Mouse (Mus musculus) forebrain, embryonic 12.5 days (tissue): Measurements from ENCODE around the gene Tmem101. TPM values are rescaled to one million over a fixed set of nuclear protein-coding genes. Genes with fewer than 3 reads are reported as not detected.
A peak's percentile ranks its signal among the peaks of the same experiment; 100 is the strongest.
"Not testable (repeated sequence)": the region's sequence is repeated elsewhere in the genome, so short reads cannot be mapped to it uniquely, and the experiment has no call there.

ENCODE experiments used
- ATAC-seq: fragments of 200-750 bp; cut with Nextera tagmentation; 2 replicates; pipeline ENCODE4 v1.8.0; 2017; ENCODE audit warnings: moderate TSS enrichment; ENCODE audit not compliant: low FRiP score
- H3K27ac ChIP-seq: fragments of 300-500 bp; sonication (generic); 2 replicates; pipeline ENCODE4 v1.5.1; 2016; ENCODE audit warnings: mild to moderate bottlenecking
- H3K27me3 ChIP-seq: fragments of 300-500 bp; sonication (generic); 2 replicates; pipeline ENCODE4 v1.6.1; 2016; ENCODE audit warnings: mild to moderate bottlenecking
- H3K36me3 ChIP-seq: fragments of 300-500 bp; sonication (generic); replicated peaks from 2 replicates; pipeline ENCODE4 v1.6.1; 2016; ENCODE audit warnings: mild to moderate bottlenecking
- H3K4me1 ChIP-seq: fragments of 300-500 bp; sonication (generic); 2 replicates; pipeline ENCODE4 v1.6.1; 2016
- H3K4me2 ChIP-seq: fragments of 300-500 bp; sonication (generic); 2 replicates; pipeline ENCODE4 v1.6.1; 2016; ENCODE audit warnings: mild to moderate bottlenecking, moderate library complexity
- H3K4me3 ChIP-seq: fragments of 300-500 bp; sonication (generic); replicated peaks from 2 replicates; pipeline ENCODE4 v1.5.1; 2016; ENCODE audit warnings: mild to moderate bottlenecking
- H3K9ac ChIP-seq: fragments of 300-500 bp; sonication (generic); 2 replicates; pipeline ENCODE4 v1.6.1; 2016; ENCODE audit warnings: mild to moderate bottlenecking
- H3K9me3 ChIP-seq: fragments of 300-500 bp; sonication (generic); 2 replicates; pipeline ENCODE4 v1.6.1; 2016
- WGBS: fragments of 180-500 bp; shearing (Covaris S2); methylation state at CpG from one replicate; pipeline ENCODE4 v1.1.7; 2016; 5-methylcytosine and 5-hydroxymethylcytosine counted together
- polyA plus RNA-seq: library from polyadenylated mRNA; unstranded; fragments of >200 nt; fragmentation: Nextera tagmentation; extraction: Ambion mirVana; gene quantifications from 2 replicates; pipeline ENCODE4 v1.2.1, GENCODE M21; 2016

Tmem101 gene
- polyA plus RNA-seq, 1 experiment from 2014 or later = 35.7 TPM

DNA sequence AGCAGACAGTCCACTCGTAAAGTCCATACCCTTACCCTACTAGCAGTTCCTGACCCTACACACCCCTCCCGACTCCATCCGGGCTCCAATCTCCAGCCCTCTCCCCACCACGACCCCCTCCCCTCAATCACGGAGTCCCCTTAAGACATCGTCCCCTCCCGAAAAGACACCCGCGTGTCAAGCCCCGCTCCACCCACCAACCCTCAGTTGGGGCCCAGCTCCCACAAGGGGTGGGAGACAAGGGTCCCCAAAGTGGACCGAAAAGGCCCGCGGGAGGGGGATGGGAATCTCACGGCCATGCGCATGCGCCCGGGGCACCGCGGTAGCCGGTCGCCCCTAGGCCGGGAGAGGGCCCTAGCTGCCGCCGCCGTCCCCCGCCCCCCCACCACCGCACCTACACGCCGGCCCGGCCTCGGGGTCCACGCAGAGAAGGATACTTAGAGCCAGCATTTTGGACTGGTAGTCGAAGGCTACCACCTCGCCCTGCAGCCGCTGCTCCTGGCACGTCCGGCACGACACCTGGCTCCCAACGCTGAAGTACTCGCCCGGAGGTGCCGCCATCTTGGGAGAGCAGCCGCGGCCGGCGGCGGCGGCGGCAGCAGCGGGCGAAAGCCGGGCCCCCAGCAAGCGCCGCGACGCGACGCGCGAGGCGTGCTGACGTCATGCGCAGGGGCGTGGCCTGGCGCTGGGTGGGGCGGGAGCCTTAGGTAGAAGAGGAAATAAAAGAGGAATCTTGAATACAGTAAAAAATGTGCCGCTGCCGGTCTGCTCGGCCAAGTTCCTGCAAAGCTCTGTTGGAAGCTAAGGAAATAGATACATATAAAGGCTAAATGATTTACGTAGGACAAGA, 28.7 kb upstream of the Tmem101 start, which contains the start of gene Lsm12:
Gene Lsm12, minus strand, starts transcription at position 651 of the 850 bp plus-strand sequence.
- WGBS = under 1% methylated on average over 65 of the region's 70 CpGs
- Histone ChIP-seq H3K36me3 (peaks cover 24% of the 10 kb centered on the region), H3K9me3 (no peaks in the 10 kb centered on the region), H3K9ac (peak within 1 kb of the TSS; percentile 93), H3K4me3 (peak within 1 kb of the TSS; percentile 90), H3K27me3 (no peaks in the 10 kb centered on the region), H3K27ac (peak within 1 kb of the TSS; percentile 96), H3K4me2 (peak within 1 kb of the TSS; percentile 78), H3K4me1 (peaks cover 30% of the 10 kb centered on the region)
- ATAC-seq = peak; percentile 90

GRCm38 (mm10) chr11:102184253-102184645, 28.0 kb upstream of the Tmem101 start:
- H3K9ac ChIP-seq = peak overlapping the region; percentile 93
- H3K27me3 ChIP-seq = no peaks in the 10 kb centered on the region
- peak overlapping the region; percentile 78 for H3K4me2 ChIP-seq
- H3K4me3 ChIP-seq = peak overlapping the region; percentile 90
- peak overlapping the region; percentile 96; the same call in 1 of the 2 replicates for H3K27ac ChIP-seq
- 6% methylated on average over 7 of the region's 7 CpGs for WGBS
- H3K36me3 ChIP-seq = peaks cover 25% of the 10 kb centered on the region
- H3K9me3 ChIP-seq = no peaks in the 10 kb centered on the region
- ATAC-seq = peak; percentile 49; the same call in 1 of the 2 replicates
- H3K4me1 ChIP-seq = peaks cover 29% of the 10 kb centered on the region

DNA sequence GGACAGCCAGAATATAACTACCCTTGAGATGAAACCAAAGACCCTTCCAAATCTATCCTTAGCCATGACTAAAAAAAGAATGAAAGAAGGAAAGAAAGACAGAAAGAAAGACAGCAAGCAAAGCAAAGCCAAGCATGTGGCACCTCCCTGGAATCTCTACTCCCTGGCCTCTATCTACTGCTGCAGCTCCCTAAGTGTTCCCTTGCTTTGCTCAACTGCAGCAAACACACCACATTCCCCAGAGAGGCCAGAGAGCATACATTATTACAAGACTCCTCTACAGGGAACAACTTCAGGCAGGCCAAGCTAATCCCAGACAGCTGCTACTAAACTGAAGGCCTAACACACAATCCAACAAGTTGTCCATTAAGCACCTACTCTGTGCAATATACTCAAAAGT, 23.6 kb upstream of the Tmem101 start:
- peaks cover 23% of the 10 kb centered on the region for H3K4me1 ChIP-seq
- H3K27ac ChIP-seq = no peak overlapping the region
- H3K9ac ChIP-seq = no peak overlapping the region
- H3K36me3 ChIP-seq = peaks cover 59% of the 10 kb centered on the region
- no peaks in the 10 kb centered on the region for H3K9me3 ChIP-seq
- no peaks in the 10 kb centered on the region for H3K27me3 ChIP-seq
- no peak for ATAC-seq
- H3K4me3 ChIP-seq = no peak overlapping the region
- H3K4me2 ChIP-seq = no peak overlapping the region

DNA sequence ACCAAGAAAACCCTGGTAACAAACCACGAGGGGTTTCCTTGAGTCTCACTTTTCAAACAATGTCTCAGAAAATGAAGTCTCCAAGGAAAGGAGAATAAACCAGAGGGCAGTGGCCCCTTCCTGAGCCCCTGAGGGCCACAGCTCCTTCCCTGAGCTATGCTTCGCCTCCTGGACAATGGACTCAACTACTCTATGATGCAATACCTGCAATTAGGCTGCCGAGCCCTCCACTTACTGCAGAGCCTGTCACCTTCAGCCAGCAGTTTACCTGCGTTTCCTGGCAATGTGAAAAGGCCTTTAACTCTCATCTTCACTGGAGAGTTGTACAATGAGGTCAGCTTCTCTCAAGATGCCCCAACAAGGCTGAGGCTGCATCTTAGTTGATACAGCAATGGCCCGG, 12.5 kb upstream of the Tmem101 start:
- H3K4me3 ChIP-seq = no peak overlapping the region
- no peak overlapping the region for H3K27ac ChIP-seq
- no peaks in the 10 kb centered on the region for H3K27me3 ChIP-seq
- H3K9ac ChIP-seq = no peak overlapping the region
- no peak for ATAC-seq
- no peak overlapping the region for H3K4me2 ChIP-seq
- H3K4me1 ChIP-seq = no peaks in the 10 kb centered on the region
- 93% methylated on average over 5 of the region's 5 CpGs for WGBS
- H3K9me3 ChIP-seq = no peaks in the 10 kb centered on the region
- H3K36me3 ChIP-seq = peaks cover 79% of the 10 kb centered on the region

DNA sequence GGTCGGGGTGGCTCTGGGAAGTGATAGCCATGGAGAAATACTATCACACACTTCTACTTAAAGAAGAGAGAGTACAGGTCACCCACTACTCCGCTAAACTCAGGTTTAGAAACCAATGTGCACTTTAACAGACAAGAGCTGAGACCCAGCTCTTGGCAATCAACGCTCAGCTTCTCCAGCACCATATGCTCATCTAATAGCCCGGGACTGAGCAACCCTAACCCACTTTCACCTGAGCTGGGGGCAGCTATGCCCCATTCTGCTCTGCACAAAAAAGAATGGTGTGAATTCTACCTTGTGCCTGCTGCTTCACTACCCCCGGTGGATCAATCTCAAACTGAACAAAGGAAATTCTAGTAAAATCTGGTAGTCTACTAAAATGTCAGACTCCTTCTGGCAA, 11.3 kb upstream of the Tmem101 start:
- no peak overlapping the region for H3K4me3 ChIP-seq
- peaks cover 84% of the 10 kb centered on the region for H3K36me3 ChIP-seq
- H3K4me2 ChIP-seq = no peak overlapping the region
- no peak overlapping the region for H3K27ac ChIP-seq
- no peak overlapping the region for H3K9ac ChIP-seq
- ATAC-seq = no peak
- H3K9me3 ChIP-seq = no peaks in the 10 kb centered on the region
- WGBS = 90% methylated on average over 5 of the region's 5 CpGs
- no peaks in the 10 kb centered on the region for H3K4me1 ChIP-seq
- no peaks in the 10 kb centered on the region for H3K27me3 ChIP-seq

DNA sequence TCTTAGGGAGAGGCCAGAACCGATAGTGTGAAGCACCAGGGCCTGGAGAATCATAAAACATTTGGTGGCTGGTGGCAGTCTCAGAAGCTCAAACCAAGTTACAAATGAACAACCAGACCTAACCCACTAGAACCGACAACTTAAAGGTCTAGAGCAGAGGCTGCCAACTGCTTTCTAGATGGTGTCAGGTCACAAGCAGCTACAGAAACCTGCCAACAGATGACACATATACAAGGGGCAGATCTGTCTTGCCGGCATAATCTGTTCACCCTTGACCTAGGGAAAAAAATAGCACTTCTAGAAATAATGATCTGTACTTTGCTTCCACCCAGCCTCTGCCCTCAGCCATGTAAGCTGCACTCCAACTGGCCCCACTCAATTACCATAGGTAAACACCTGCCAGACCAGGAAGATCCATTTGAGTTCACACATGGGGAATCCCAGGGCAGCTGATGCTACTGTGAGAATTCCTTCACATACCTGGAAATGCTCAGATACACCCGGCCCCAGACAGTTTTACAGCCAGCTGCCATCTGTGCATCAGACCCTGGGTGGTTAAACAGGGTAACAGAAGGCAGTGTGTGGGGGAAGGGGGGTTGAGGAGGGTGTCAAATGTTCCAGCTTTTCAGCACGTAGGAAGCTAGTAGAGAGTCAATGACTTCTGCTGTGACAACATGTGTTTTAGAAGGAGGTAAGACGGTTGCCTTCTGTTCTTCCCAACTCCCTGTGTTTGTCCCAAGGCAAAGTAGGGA, 9.9 kb upstream of the Tmem101 start:
- no peaks in the 10 kb centered on the region for H3K4me1 ChIP-seq
- H3K36me3 ChIP-seq = peaks cover 88% of the 10 kb centered on the region
- ATAC-seq = no peak
- no peak overlapping the region for H3K9ac ChIP-seq
- no peaks in the 10 kb centered on the region for H3K27me3 ChIP-seq
- WGBS = 83% methylated on average over 6 of the region's 6 CpGs
- no peak overlapping the region for H3K4me3 ChIP-seq
- no peak overlapping the region for H3K27ac ChIP-seq
- no peak overlapping the region for H3K4me2 ChIP-seq
- no peaks in the 10 kb centered on the region for H3K9me3 ChIP-seq

DNA sequence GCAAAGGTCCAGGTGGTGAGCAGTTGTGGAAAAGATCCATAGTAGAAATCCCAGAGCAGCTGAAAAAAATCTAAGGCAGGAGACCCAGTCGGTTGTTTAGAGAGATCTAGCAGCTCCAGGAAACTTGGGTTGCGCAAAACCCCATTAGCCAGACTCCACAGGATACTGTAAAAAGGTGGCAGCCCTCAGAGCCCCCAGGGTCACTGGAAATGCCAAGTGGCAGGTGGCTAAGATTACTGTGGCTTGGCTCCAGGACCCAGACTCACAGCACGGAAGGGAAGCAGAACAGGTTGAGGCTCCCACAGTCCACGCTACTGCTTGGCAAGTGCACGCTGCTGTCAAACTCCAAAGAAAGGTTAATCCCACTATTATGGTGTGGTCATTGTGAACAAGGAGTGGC, 3.6 kb upstream of the Tmem101 start:
- Histone ChIP-seq H3K36me3 (peaks cover 38% of the 10 kb centered on the region), H3K4me1 (peaks cover 10% of the 10 kb centered on the region), H3K27me3 (no peaks in the 10 kb centered on the region), H3K4me2 (no peak overlapping the region), H3K27ac (no peak overlapping the region), H3K4me3 (no peak overlapping the region), H3K9ac (no peak overlapping the region), H3K9me3 (no peaks in the 10 kb centered on the region)
- ATAC-seq = no peak
- WGBS = 75% methylated on average over 5 of the region's 5 CpGs

DNA sequence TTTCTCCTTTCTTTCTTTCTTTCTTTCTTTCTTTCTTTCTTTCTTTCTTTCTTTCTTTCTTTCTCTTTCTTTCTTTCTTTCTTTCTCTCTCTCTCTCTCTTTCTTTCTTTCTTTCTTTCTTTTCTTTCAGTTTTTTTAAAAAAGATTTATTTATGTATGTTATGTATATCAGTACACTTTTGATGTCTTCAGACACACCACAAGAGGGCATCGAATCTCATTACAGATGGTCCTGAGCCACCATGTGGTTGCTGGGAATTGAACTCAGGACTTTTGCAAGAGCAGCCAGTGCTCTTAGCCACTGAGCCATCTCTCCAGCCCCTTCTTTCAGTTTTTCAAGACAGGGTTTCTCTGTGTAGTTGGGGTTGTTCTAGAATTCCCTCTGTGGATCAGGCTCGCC, 1.8 kb upstream of the Tmem101 start:
- H3K4me3 ChIP-seq, H3K4me2 ChIP-seq, H3K27ac ChIP-seq, H3K27me3 ChIP-seq, H3K9me3 ChIP-seq, ATAC-seq, H3K9ac ChIP-seq: not testable (repeated sequence)
- Histone ChIP-seq H3K36me3 (peaks cover 30% of the 10 kb centered on the region), H3K4me1 (peaks cover 11% of the 10 kb centered on the region)
- WGBS = 79% methylated on average over 2 of the region's 2 CpGs

GRCm38 (mm10) chr11:102156786-102157089, 534 bp upstream of the Tmem101 start:
- no peaks in the 10 kb centered on the region for H3K27me3 ChIP-seq
- no peak overlapping the region for H3K9ac ChIP-seq
- no peak overlapping the region for H3K27ac ChIP-seq
- H3K4me3 ChIP-seq = no peak overlapping the region
- ATAC-seq = peak; percentile 28; the same call in 1 of the 2 replicates
- peaks cover 26% of the 10 kb centered on the region for H3K36me3 ChIP-seq
- H3K9me3 ChIP-seq = no peaks in the 10 kb centered on the region
- 8% methylated on average over 1 of the region's 1 CpGs for WGBS
- H3K4me2 ChIP-seq = peak overlapping the region; percentile 84
- H3K4me1 ChIP-seq = peaks cover 11% of the 10 kb centered on the region

DNA sequence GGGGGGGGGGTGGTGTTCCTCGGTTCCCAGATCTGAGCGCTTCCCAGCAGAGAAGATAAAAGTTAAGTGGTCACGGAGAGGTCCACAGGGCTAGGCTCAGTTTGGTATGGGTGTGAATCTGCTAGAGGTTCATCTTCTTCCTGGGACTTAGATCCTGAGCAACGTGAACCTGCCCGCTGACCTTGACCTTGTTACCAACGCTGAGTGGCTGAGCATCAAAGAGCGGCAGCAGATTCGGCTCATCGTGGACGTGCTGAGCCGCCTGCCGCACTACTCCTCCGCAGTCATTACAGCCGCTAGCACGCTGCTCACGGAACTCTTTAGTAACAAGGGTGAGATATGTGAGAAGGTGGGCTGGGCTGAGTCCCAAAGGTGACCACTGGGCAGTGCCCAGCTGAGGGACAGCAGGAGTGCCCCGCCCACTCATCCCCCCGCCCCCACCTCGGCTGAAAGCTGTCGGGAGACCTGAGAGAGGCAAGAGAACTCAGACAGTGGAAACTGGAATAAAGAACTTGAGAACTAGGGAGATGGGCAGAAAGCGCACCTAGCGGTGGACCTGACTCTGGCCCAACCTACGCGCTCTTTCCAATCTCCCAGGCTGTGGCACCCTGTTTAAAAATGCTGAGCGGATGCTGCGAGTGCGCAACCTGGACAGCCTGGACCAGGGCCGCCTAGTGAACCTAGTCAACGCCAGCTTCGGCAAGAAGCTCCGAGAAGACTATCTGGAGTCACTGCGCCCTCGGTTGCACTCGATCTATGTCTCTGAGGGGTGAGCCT, 8.8 kb downstream of the Tmem101 start:
- WGBS = 14% methylated on average over 34 of the region's 34 CpGs
- Histone ChIP-seq H3K27me3 (peaks cover 77% of the 10 kb centered on the region), H3K9ac (no peak overlapping the region), H3K4me3 (no peak overlapping the region), H3K9me3 (no peaks in the 10 kb centered on the region), H3K4me2 (0 out of 2 replicates have a peak overlapping the region, but pooled peaks have one; percentile 15), H3K36me3 (peaks cover 1% of the 10 kb centered on the region), H3K27ac (no peak overlapping the region), H3K4me1 (peaks cover 18% of the 10 kb centered on the region)
- ATAC-seq = no peak

DNA sequence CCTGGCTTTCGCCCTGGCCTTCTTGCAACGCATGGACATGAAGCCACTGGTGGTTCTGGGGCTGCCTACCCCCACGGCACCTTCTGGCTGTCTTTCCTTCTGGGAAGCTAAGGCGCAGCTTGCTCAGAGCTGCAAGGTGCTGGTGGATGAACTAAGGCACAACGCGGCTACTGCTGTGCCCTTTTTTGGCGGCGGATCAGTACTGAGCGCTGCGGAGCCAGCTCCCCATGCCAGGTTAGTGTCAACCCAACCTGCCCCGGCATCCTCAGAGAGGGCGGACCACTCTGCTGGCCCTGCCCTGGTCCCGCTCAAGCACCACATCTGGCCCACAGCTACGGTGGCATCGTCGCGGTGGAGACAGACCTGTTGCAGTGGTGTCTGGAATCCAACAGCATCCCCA, 9.7 kb downstream of the Tmem101 start:
- Histone ChIP-seq H3K9ac (no peak overlapping the region), H3K9me3 (no peaks in the 10 kb centered on the region), H3K36me3 (no peaks in the 10 kb centered on the region), H3K27me3 (peaks cover 81% of the 10 kb centered on the region), H3K4me2 (no peak overlapping the region), H3K27ac (no peak overlapping the region), H3K4me1 (peaks cover 18% of the 10 kb centered on the region), H3K4me3 (0 out of 2 replicates have a peak overlapping the region, but pooled peaks have one; percentile 10)
- 12% methylated on average over 17 of the region's 17 CpGs for WGBS
- no peak for ATAC-seq

GRCm38 (mm10) chr11:102146005-102146404, 10.2 kb downstream of the Tmem101 start:
- Histone ChIP-seq H3K4me3 (peak overlapping the region; percentile 29), H3K36me3 (no peaks in the 10 kb centered on the region), H3K27ac (no peak overlapping the region), H3K27me3 (peaks cover 81% of the 10 kb centered on the region), H3K9me3 (no peaks in the 10 kb centered on the region), H3K4me1 (peaks cover 18% of the 10 kb centered on the region), H3K9ac (no peak overlapping the region), H3K4me2 (peak overlapping the region; percentile 44; the same call in 1 of the 2 replicates)
- WGBS = 5% methylated on average over 16 of the region's 16 CpGs
- no peak for ATAC-seq
